Mouse (Mus musculus): ENCODE results near the gene Cnn2.

- TF ChIP-seq HCFC1 (IDR thresholded peaks at IDR 0.05; ENCODE audit: borderline replicate concordance, insufficient read depth, low read length), result no peak
- no peak for TF ChIP-seq MAFK (IDR thresholded peaks at IDR 0.05; ENCODE audit: insufficient read depth, low read depth, low read length)
- no peak for TF ChIP-seq CHD2 (IDR thresholded peaks at IDR 0.05; ENCODE audit: low read depth, low read length)
- no peak for TF ChIP-seq ZNF384 (IDR thresholded peaks at IDR 0.05; ENCODE audit: low read depth, low read length)
Measured at GRCm38 (mm10) chr10:79943471-79943901, 44.9 kb upstream of the Cnn2 start.

Data from ES-E14 (cell line).